Mouse (Mus musculus) intestine, embryonic 14.5 days (tissue): ENCODE data around the gene Vsir. TPM values are rescaled to one million over a fixed set of nuclear protein-coding genes. Genes with fewer than 3 reads are reported as not detected.

Source experiments
- ATAC-seq: fragments of 200-750 bp; cut with Nextera tagmentation; replicated peaks from 2 replicates; pipeline ENCODE4 v1.8.0; 2017; ENCODE audit warnings: low read depth, moderate number of reproducible peaks, moderate TSS enrichment, moderate library complexity; ENCODE audit not compliant: low FRiP score, low TSS enrichment
- DNase-seq: peaks from one replicate; pipeline ENCODE4 v3.0.0-alpha.2; 2018; ENCODE audit warnings: low spot score
- H3K27ac ChIP-seq: fragments of 300-500 bp; sonication (generic); 2 replicates; pipeline ENCODE4 v1.5.1; 2014; ENCODE audit warnings: low read depth, mild to moderate bottlenecking, control low read depth
- H3K27me3 ChIP-seq: fragments of 300-500 bp; sonication (generic); replicated peaks from 2 replicates; pipeline ENCODE4 v1.6.1; 2014; ENCODE audit warnings: low read length, control low read depth; ENCODE audit not compliant: control insufficient read depth, insufficient read depth
- H3K36me3 ChIP-seq: fragments of 300-500 bp; sonication (generic); 2 replicates; pipeline ENCODE4 v1.6.1; 2014; ENCODE audit warnings: low read length, control low read depth; ENCODE audit not compliant: control insufficient read depth, insufficient read depth
- H3K4me1 ChIP-seq: fragments of 300-500 bp; sonication (generic); replicated peaks from 2 replicates; pipeline ENCODE4 v1.6.1; 2014; ENCODE audit warnings: low read length, control low read depth, mixed read lengths; ENCODE audit not compliant: control insufficient read depth, insufficient read depth
- H3K4me2 ChIP-seq: fragments of 300-500 bp; sonication (generic); 2 replicates; pipeline ENCODE4 v1.6.1; 2014; ENCODE audit warnings: low read length
- H3K4me3 ChIP-seq: fragments of 300-500 bp; sonication (generic); 2 replicates; pipeline ENCODE4 v1.5.1; 2014; ENCODE audit warnings: low read depth, low read length, control low read depth, mixed read lengths
- H3K9ac ChIP-seq: fragments of 300-500 bp; sonication (generic); 2 replicates; pipeline ENCODE4 v1.6.1; 2014; ENCODE audit warnings: mild to moderate bottlenecking, low read length
- H3K9me3 ChIP-seq: fragments of 300-500 bp; sonication (generic); 2 replicates; pipeline ENCODE4 v1.6.1; 2016; ENCODE audit warnings: low read length, control low read depth; ENCODE audit not compliant: control insufficient read depth
- WGBS: fragments of 180-500 bp; shearing (Covaris S2); extraction: QIAGEN DNeasy Blood & Tissue Kit; methylation state at CpG from one replicate; pipeline ENCODE4 v1.1.7; 2014; 5-methylcytosine and 5-hydroxymethylcytosine counted together
- polyA plus RNA-seq: library from polyadenylated mRNA; unstranded; fragments of >200 nt; fragmentation: Nextera tagmentation; extraction: Ambion mirVana; gene quantifications from 2 replicates; pipeline ENCODE4 v1.2.1, GENCODE M21; 2014

Vsir gene
- 6.0 and 6.1 TPM in 2 replicates for polyA plus RNA-seq

DNA sequence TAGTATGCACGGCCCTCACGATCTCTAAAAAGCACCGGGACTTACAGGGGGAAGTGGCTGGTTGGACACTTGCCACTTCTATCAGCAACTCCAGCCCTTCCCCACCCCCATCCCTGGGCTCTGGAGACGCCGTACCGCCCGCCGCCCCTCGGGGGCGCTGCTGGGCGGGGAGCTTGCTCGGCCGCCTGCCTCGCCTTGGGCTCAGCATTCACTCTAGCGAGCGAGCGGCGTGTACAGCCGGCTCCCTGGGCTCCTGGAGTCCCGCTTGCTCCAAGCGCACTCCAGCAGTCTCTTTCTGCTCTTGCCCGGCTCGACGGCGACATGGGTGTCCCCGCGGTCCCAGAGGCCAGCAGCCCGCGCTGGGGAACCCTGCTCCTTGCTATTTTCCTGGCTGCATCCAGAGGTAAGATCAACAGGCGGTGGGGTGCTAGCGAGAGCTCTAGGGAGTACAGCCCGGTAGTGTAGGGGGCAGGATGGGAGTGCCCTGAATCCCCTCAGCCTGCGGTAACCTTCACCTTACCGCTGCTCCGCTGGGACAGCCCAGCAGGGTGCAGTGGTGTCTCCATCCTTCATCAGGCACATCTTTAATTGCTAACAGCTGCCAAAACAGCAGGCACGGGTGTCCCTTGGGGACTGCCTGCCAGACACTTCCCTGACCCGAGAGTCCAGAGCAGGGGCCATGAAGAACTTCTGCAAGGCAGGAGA lies at the start of gene Vsir:
Gene Vsir, plus strand, starts transcription at position 151 of the 705 bp plus-strand sequence.
- WGBS: 2% methylated on average over 37 of the region's 37 CpGs

DNA sequence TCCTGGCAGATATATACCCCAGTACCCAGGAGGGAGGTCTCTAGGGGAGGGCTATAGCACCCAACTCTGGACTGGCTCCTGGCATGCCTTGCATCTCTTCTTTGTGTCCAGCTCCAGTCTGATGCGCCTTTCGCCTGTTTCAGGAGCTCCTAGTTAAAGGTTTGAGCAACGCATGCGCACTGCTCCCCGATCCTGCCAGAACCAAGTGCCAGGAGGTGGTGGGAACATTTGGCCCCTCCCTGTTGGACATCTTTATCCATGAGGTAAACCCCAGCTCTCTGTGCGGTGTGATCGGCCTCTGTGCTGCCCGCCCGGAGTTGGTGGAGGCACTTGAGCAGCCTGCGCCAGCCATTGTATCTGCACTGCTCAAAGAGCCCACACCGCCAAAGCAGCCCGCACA lies 47.0 kb upstream of the Vsir start:
- no peak for DNase-seq
- H3K4me2 ChIP-seq: no peak overlapping the region
- H3K9me3 ChIP-seq: no peaks in the 10 kb centered on the region
- no peaks in the 10 kb centered on the region; the same call in 1 of the 2 replicates for H3K4me1 ChIP-seq
- no peak overlapping the region for H3K9ac ChIP-seq
- no peak overlapping the region for H3K27ac ChIP-seq
- 96% methylated on average over 12 of the region's 12 CpGs for WGBS
- H3K36me3 ChIP-seq: peaks cover 72% of the 10 kb centered on the region
- no peak for ATAC-seq
- H3K4me3 ChIP-seq: no peak overlapping the region
- H3K27me3 ChIP-seq: no peaks in the 10 kb centered on the region

More for the DNA sequence above, at the start of gene Vsir:
- Histone ChIP-seq H3K9me3 (no peaks in the 10 kb centered on the region), H3K9ac (peak within 1 kb of the TSS; percentile 55), H3K27me3 (no peaks in the 10 kb centered on the region), H3K27ac (peak within 1 kb of the TSS; percentile 64), H3K4me2 (peak within 1 kb of the TSS; percentile 68), H3K36me3 (no peaks in the 10 kb centered on the region), H3K4me1 (peaks cover 53% of the 10 kb centered on the region), H3K4me3 (peak within 1 kb of the TSS; percentile 47)
- peak; percentile 94 for DNase-seq
- peak; percentile 50 for ATAC-seq

DNA sequence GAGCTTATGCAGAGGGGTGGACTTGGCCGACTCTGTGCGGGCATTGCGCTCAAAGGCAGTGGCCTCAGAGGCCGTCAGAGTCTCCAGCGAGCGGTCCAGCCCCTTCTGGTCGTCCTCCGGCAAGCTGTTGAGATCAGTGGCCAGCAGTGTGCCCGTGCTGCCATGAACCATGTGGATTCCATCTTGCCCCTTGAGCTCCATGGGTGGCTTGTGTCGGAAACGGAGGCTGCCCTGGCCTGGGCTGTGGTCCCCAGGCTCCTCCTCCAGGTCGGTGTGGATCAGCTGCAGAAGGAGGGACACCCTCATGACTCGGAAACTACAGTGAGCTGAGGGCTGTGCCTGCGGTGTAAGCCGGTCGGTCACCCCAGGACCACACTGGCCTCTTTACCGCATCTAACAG lies 43.2 kb upstream of the Vsir start:
- H3K4me1 ChIP-seq: no peaks in the 10 kb centered on the region; the same call in 1 of the 2 replicates
- DNase-seq: no peak
- H3K4me2 ChIP-seq: no peak overlapping the region
- no peak overlapping the region for H3K4me3 ChIP-seq
- WGBS: 86% methylated on average over 17 of the region's 17 CpGs
- ATAC-seq: no peak
- H3K36me3 ChIP-seq: peaks cover 36% of the 10 kb centered on the region
- no peaks in the 10 kb centered on the region for H3K9me3 ChIP-seq
- H3K9ac ChIP-seq: no peak overlapping the region
- no peaks in the 10 kb centered on the region for H3K27me3 ChIP-seq
- no peak overlapping the region for H3K27ac ChIP-seq

DNA sequence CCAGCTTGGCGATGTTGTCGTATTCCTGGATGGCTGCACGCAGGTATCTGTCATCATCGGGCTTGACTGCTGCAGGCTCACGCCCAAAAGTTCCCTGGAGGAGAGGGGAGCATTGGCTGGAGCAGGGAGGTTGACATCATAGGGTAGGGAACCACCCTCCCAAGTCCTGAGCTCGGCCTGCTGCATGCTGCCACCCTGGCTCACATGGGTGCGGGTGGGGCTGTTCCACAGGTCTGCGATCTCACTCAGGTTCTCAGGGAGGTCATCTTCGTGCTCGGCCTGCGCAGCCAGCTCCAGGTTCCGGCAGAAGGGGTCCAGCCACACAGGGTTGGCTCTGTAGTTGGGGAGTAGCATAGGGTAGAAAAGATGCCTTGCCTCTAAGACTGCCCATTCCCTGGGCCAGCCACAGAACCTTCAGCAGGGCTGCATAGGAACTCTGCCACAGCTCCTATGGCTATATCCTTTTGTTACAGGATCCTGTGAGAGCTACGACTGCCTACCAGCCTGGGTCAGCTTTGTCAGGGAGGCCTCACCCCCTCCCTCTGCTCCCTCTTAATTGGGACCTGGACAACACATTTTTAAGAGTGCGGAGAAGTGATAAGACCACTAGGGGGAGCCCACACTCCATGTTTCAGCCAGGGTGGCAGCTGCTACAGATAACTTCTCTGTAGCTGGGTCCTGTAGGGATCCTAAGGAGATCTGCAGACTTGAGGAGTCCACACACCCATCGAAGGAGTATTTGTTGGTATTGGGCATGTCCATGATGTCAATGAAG lies 41.6 kb upstream of the Vsir start:
- Histone ChIP-seq H3K9ac (no peak overlapping the region), H3K4me1 (no peaks in the 10 kb centered on the region; the same call in 1 of the 2 replicates), H3K27ac (no peak overlapping the region), H3K4me2 (no peak overlapping the region), H3K27me3 (no peaks in the 10 kb centered on the region), H3K9me3 (no peaks in the 10 kb centered on the region), H3K36me3 (peaks cover 20% of the 10 kb centered on the region), H3K4me3 (no peak overlapping the region)
- 66% methylated on average over 15 of the region's 15 CpGs for WGBS
- DNase-seq (peak; percentile 88), ATAC-seq (peak; percentile 61)

DNA sequence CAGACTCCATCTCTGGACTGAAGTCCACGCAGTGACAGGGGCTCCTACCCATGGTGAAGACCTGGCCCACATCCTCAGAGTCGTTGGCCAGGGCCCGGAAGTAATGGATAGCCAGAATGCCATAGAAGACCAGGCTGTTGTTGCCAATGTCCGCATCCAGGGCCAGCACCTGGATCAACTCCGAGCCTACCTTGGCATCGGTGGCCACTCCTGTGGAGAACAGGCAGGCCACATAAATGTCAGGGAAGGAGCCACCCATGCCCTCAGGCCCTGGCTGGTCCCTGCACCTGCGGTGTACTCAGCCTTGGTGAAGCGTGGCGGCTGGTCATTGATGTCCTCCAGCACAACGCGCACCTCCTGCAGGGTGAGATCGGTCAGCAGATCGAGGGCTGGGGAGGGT lies 36.0 kb upstream of the Vsir start:
- H3K4me2 ChIP-seq: no peak overlapping the region
- ATAC-seq (no peak), DNase-seq (no peak)
- no peak overlapping the region for H3K27ac ChIP-seq
- H3K9ac ChIP-seq: no peak overlapping the region
- no peak overlapping the region for H3K4me3 ChIP-seq
- H3K9me3 ChIP-seq: no peaks in the 10 kb centered on the region
- H3K27me3 ChIP-seq: no peaks in the 10 kb centered on the region
- WGBS: 92% methylated on average over 13 of the region's 13 CpGs
- no peaks in the 10 kb centered on the region for H3K4me1 ChIP-seq
- no peaks in the 10 kb centered on the region for H3K36me3 ChIP-seq

DNA sequence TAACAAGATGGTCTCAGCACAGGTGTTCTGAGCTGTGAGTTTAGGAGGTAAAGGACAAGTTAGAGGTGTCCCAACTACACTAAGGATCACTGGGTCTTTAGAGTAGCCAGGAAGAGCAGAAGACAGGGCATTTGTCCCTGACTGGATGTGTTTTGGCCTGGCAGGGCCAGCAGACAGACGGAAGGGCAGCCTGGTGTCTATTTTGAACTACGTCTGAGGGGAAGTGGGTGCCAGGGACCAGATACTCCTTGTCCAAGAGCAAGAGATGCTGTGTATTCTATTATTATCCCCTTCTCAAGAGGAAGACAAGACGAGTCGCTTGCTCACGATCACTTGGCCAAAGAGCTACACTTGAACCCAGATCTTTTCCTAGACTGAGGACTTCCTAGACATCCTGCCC lies 33.0 kb upstream of the Vsir start:
- DNase-seq (no peak), ATAC-seq (no peak)
- no peaks in the 10 kb centered on the region for H3K9me3 ChIP-seq
- no peak overlapping the region for H3K4me2 ChIP-seq
- H3K4me3 ChIP-seq: no peak overlapping the region
- H3K9ac ChIP-seq: no peak overlapping the region
- H3K27me3 ChIP-seq: no peaks in the 10 kb centered on the region
- H3K36me3 ChIP-seq: no peaks in the 10 kb centered on the region
- 93% methylated on average over 5 of the region's 5 CpGs for WGBS
- H3K27ac ChIP-seq: no peak overlapping the region
- H3K4me1 ChIP-seq: no peaks in the 10 kb centered on the region

DNA sequence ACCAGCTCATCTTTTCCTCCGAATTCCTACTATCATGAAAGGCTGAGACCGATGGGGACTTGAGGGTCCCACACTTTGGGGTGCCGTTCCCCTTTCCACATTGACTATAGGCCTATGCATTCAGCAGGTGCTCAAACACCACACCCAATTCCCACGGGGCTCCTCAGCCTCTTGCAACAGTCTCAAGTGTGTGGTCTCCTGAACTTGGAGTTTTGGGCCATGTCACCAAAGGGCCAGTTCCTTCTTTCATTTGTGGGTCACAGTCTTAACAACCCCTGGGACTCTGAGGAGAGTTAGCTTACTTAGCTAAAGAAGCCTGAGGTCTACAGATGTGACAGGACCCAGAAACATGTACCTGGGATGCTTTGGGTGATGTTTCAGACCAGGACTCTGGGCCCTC lies 30.5 kb upstream of the Vsir start:
- DNase-seq (no peak), ATAC-seq (no peak)
- WGBS: 91% methylated on average over 4 of the region's 4 CpGs

DNA sequence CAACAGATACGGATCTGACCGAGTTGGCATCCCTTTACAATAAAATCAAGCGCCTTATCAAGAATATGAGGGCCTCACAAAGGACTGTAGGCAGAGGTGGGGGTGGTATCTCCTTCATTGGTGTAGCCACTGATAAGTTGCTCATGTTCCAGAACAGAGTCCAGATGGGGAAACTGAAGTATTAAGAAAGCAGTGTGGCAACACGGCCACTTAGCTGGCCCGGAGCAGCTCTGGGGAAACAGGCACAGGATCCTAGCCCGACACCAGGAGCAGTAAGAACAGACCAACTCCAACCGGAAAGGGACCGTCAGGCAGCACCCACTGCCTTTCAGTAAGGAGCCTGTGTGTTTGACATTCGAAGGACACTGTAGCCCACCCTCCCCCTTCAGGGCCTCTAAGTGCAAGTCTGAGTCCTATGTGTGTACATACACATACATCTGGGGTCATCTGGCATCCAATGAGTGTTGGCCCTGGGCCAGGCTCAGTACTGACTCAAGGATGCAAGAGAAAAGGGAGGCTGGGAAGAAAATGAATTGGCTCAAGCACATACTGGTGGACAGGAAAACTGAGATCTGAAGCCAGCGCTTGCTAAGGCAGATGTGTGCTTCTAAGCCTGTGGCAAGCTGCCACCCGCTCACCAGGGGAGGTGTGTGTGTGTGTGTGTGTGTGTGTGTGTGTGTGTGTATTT lies 17.5 kb upstream of the Vsir start:
- WGBS: 55% methylated on average over 11 of the region's 11 CpGs
- Histone ChIP-seq H3K27ac (peak overlapping the region; percentile 57; the same call in 1 of the 2 replicates), H3K4me3 (no peak overlapping the region), H3K9ac (no peak overlapping the region), H3K36me3 (no peaks in the 10 kb centered on the region), H3K27me3 (no peaks in the 10 kb centered on the region), H3K4me1 (peaks cover 10% of the 10 kb centered on the region), H3K4me2 (no peak overlapping the region), H3K9me3 (no peaks in the 10 kb centered on the region)
- ATAC-seq (peak; percentile 59; the same call in 1 of the 2 replicates), DNase-seq (peak; percentile 73)

More for the DNA sequence above, 30.5 kb upstream of the Vsir start:
- no peak overlapping the region for H3K4me2 ChIP-seq
- H3K27me3 ChIP-seq: no peaks in the 10 kb centered on the region
- H3K4me3 ChIP-seq: no peak overlapping the region
- no peaks in the 10 kb centered on the region for H3K36me3 ChIP-seq
- no peak overlapping the region for H3K27ac ChIP-seq
- no peaks in the 10 kb centered on the region for H3K9me3 ChIP-seq
- H3K9ac ChIP-seq: no peak overlapping the region
- no peaks in the 10 kb centered on the region for H3K4me1 ChIP-seq
